Mouse (Mus musculus): ENCODE data around the gene Spg7. TPM values are rescaled to one million over a fixed set of nuclear protein-coding genes. Genes with fewer than 3 reads are reported as not detected.
"Not testable (repeated sequence)": the region's sequence is repeated elsewhere in the genome, so short reads cannot be mapped to it uniquely, and the experiment has no call there.

The Spg7 gene
- total and polyA plus RNA-seq, 3 experiments: 20.8 to 35.2 (median 26.1) TPM

DNA sequence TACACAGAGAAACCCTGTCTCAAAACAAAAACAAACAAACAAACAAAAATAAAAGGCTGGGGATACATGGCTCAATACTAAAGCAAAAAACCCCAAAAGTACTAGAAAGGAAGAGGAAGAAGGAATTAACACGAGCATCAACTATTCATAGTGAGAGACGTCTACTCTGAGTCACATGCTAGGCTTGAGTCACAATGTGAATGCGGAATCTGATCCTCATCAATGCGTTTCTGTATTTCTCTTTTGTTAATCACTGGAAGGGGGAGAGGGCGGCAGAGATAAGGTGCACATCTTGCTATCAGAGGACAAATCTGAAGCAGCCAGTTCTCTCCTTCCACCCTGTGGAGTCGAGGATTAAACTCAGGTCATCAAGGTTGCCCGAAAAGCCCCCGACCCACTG is 35.0 kb upstream of the Spg7 start:
- DNase-seq (ENCODE audit: extremely low read depth): peak; percentile 50
- in situ Hi-C loops (cut with MboI; ENCODE audit: low pct_ligation_motif_present, low pct_unique_long_range_greater_than_20kb, low sequenced_read_pairs) (no loop called here), dilution Hi-C loops (cut with MboI; ENCODE audit: extremely low pct_ligation_motif_present, extremely low pct_unique_long_range_greater_than_20kb, low sequenced_read_pairs) (no loop called here)
- H3K4me1 ChIP-seq (ENCODE audit: control insufficient read depth in 1 of 2, insufficient read depth in 2 of 2): peaks cover 28 to 77% of the 10 kb centered on the region in 2 experiments
- TF ChIP-seq BHLHE40 (IDR thresholded peaks at IDR 0.05; ENCODE audit: low read depth, low read length): peak; percentile 83
- TF ChIP-seq ZC3H11A (IDR thresholded peaks at IDR 0.05; ENCODE audit: low read depth, low read length): no peak
- no peak for TF ChIP-seq CHD1 (IDR thresholded peaks at IDR 0.05; ENCODE audit: low read depth, low read length)
- no peak for TF ChIP-seq RCOR1 (conservative IDR thresholded peaks at IDR 0.05; ENCODE audit: low read depth, low read length)
- TF ChIP-seq JUND (conservative IDR thresholded peaks at IDR 0.05; ENCODE audit: low read depth, low read length): 0 out of 2 replicates have a peak, but pooled peaks have one; percentile 27
- peak; percentile 31; the same call in 1 of the 2 replicates for TF ChIP-seq ETS1 (conservative IDR thresholded peaks at IDR 0.05; ENCODE audit: low read depth, low read length)
- TF ChIP-seq POLR2AphosphoS2 (IDR thresholded peaks at IDR 0.05; ENCODE audit: low read depth, low read length): no peak
- peak; percentile 43; the same call in 1 of the 2 replicates for TF ChIP-seq EP300 (IDR thresholded peaks at IDR 0.05; ENCODE audit: low read length)
- no peak for TF ChIP-seq TCF12 (IDR thresholded peaks at IDR 0.05; ENCODE audit: low read depth, low read length)
- no peak overlapping the region for H3K9ac ChIP-seq (ENCODE audit: insufficient read depth, low read depth)
- no peaks in the 10 kb centered on the region for H3K27me3 ChIP-seq (replicated peaks)
- H3K79me2 ChIP-seq (replicated peaks; ENCODE audit: control insufficient read depth, extremely low read depth, insufficient read depth, poor library complexity, severe bottlenecking): peaks cover 96% of the 10 kb centered on the region
- no peak overlapping the region for H3K27ac ChIP-seq (ENCODE audit: insufficient read depth, low read depth)
- H3K9me3 ChIP-seq (replicated peaks; ENCODE audit: low read length): no peaks in the 10 kb centered on the region
- H3K36me3 ChIP-seq (replicated peaks in 1 of 2; ENCODE audit: control insufficient read depth in 1 of 2, insufficient read depth in 1 of 2, low read length in 1 of 2): peaks cover 7 to 51% of the 10 kb centered on the region in 2 experiments
- no peak overlapping the region for H3K4me2 ChIP-seq (ENCODE audit: insufficient read depth, low read depth, poor library complexity, severe bottlenecking)
- no peak overlapping the region for H3K4me3 ChIP-seq (replicated peaks in 1 of 3; ENCODE audit: low read depth in 2 of 3, low read length in 2 of 3, poor library complexity in 1 of 3)

DNA sequence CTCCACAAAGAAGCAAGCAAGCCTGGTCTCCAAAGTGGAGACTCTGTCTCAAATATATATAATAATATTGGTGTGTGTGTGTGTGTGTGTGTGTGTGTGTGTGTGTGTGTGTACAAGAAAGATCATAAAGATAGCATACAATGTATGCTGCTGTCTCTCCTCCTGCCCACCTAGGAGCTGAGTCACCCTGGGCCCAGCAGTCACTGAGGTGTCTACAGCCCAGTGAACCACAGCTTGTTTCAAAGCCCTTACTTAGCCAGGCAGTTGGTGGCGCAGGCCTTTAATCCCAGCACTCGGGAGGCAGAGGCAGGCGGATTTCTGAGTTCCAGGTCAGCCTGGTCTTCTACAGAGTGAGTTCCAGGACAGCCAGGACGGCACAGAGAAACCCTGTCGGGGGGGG is 32.7 kb upstream of the Spg7 start:
- H3K27ac ChIP-seq (ENCODE audit: insufficient read depth, low read depth); H3K4me2 ChIP-seq (ENCODE audit: insufficient read depth, low read depth, poor library complexity, severe bottlenecking); H3K4me3 ChIP-seq (replicated peaks in 1 of 3; ENCODE audit: low read depth in 2 of 3, low read length in 2 of 3, poor library complexity in 1 of 3); H3K9ac ChIP-seq (ENCODE audit: insufficient read depth, low read depth); H3K9me3 ChIP-seq (replicated peaks; ENCODE audit: low read length); dilution Hi-C loops (cut with MboI; ENCODE audit: extremely low pct_ligation_motif_present, extremely low pct_unique_long_range_greater_than_20kb, low sequenced_read_pairs); DNase-seq (ENCODE audit: extremely low read depth); H3K27me3 ChIP-seq (replicated peaks); in situ Hi-C loops (cut with MboI; ENCODE audit: low pct_ligation_motif_present, low pct_unique_long_range_greater_than_20kb, low sequenced_read_pairs): not testable (repeated sequence)
- Histone ChIP-seq H3K4me1 (ENCODE audit: control insufficient read depth in 1 of 2, insufficient read depth in 2 of 2) (peaks cover 33 to 88% of the 10 kb centered on the region in 2 experiments), H3K79me2 (replicated peaks; ENCODE audit: control insufficient read depth, extremely low read depth, insufficient read depth, poor library complexity, severe bottlenecking) (peaks cover 97% of the 10 kb centered on the region), H3K36me3 (replicated peaks in 1 of 2; ENCODE audit: control insufficient read depth in 1 of 2, insufficient read depth in 1 of 2, low read length in 1 of 2) (peaks cover 0 to 40% of the 10 kb centered on the region in 2 experiments)

DNA sequence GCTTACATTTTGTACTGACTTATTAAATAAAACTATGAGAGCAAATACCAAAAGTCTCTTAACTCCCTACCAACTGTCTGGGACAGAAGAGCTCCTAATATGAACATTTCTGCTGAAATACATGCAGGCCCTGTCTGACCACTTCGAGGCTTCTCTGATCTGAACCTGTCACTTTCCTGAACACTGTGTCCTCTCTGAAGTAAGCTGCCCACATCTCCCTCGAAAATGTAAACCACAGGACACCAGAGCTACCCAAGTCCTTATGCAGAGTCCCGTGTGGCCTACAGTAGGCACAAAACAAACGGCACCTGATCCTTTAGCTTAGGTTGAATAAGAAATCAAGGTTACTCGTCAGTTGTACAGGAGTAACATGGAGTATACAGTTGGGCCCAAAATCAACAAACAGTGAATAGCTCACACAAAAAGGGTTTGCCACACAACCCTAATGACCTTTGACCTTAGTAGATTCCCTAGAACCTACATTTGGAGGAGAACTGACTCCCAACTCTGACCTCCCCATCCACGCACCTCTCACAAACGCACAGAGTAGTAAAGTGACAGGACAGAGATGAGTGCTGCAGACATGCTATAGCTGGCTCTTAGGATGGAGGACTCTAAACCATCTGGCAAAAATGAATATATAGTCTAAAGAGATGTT is 31.3 kb upstream of the Spg7 start:
- peaks cover 29 to 88% of the 10 kb centered on the region in 2 experiments for H3K4me1 ChIP-seq (ENCODE audit: control insufficient read depth in 1 of 2, insufficient read depth in 2 of 2)
- DNase-seq (ENCODE audit: extremely low read depth): no peak
- dilution Hi-C loops (cut with MboI; ENCODE audit: extremely low pct_ligation_motif_present, extremely low pct_unique_long_range_greater_than_20kb, low sequenced_read_pairs) (no loop called here), in situ Hi-C loops (cut with MboI; ENCODE audit: low pct_ligation_motif_present, low pct_unique_long_range_greater_than_20kb, low sequenced_read_pairs) (no loop called here)
- no peak overlapping the region for H3K9ac ChIP-seq (ENCODE audit: insufficient read depth, low read depth)
- no peaks in the 10 kb centered on the region for H3K9me3 ChIP-seq (replicated peaks; ENCODE audit: low read length)
- H3K79me2 ChIP-seq (replicated peaks; ENCODE audit: control insufficient read depth, extremely low read depth, insufficient read depth, poor library complexity, severe bottlenecking): peaks cover 97% of the 10 kb centered on the region
- TF ChIP-seq MXI1 (IDR thresholded peaks at IDR 0.05; ENCODE audit: low read depth, low read length): no peak
- no peak for TF ChIP-seq SIN3A (IDR thresholded peaks at IDR 0.05; ENCODE audit: low read length)
- no peak for TF ChIP-seq KAT2A (IDR thresholded peaks at IDR 0.05; ENCODE audit: insufficient replicate concordance, low read length)
- no peak for TF ChIP-seq E2F4 (IDR thresholded peaks at IDR 0.05; ENCODE audit: insufficient replicate concordance, low read depth, low read length)
- TF ChIP-seq CTCF (conservative IDR thresholded peaks at IDR 0.05 in 1 of 2, IDR thresholded peaks at IDR 0.05 in 1 of 2; ENCODE audit: low read depth in 2 of 2, low read length in 2 of 2): no peak
- H3K36me3 ChIP-seq (replicated peaks in 1 of 2; ENCODE audit: control insufficient read depth in 1 of 2, insufficient read depth in 1 of 2, low read length in 1 of 2): peaks cover 0 to 45% of the 10 kb centered on the region in 2 experiments
- H3K27ac ChIP-seq (ENCODE audit: insufficient read depth, low read depth): no peak overlapping the region
- no peaks in the 10 kb centered on the region for H3K27me3 ChIP-seq (replicated peaks)
- no peak overlapping the region for H3K4me3 ChIP-seq (replicated peaks in 1 of 3; ENCODE audit: low read depth in 2 of 3, low read length in 2 of 3, poor library complexity in 1 of 3)
- H3K4me2 ChIP-seq (ENCODE audit: insufficient read depth, low read depth, poor library complexity, severe bottlenecking): no peak overlapping the region

Measured in CH12.LX (cell line).